Mouse (Mus musculus): ENCODE measurements around the gene Uggt2.
"Not testable (repeated sequence)": the region's sequence is repeated elsewhere in the genome, so short reads cannot be mapped to it uniquely, and the experiment has no call there.

Gene Uggt2

GRCm38 (mm10) chr14:119027675-119028253 is 71.5 kb downstream of the Uggt2 start:
- DNase-seq, result no peak

DNA sequence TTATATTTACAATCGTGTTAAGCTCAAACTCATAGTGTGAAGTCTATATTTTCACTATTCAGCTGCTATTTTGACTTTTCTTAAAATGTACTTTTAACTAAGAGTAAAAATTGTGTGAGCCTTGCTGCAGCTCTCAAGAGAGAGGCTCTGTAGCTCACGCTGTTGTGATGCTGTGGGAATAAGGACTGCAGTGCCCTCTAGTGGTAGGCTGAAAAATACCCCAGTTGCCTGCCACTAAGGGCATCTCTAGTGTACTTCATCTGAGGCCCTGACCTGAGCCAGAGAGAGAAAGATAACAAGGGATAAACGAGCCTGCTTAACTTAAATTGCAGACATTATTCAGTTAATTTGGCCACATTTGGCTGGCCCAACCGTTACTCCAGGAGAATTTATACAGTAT is 72.1 kb downstream of the Uggt2 start:
- DNase-seq, result peak; percentile 28

GRCm38 (mm10) chr14:119025889-119026288 is 73.3 kb downstream of the Uggt2 start:
- DNase-seq, result peak; percentile 40

DNA sequence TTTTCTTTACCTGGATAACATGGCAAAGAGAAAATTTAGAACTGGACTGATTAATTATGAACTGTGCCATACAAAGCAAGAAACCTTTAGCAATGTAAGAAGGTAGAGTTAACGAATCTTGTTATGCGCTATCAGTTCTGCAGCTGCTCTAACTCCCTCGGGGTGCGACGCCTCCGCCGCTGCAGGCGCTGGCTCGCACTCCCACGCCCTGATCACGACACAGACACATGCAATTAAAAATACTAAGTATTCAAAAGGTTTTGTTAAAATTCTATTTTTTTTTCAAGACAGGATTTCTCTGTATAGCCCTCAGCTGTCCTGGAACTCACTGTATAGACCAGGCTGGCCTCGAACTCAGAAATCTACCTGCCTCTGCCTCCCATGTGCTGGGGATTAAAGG is 85.7 kb downstream of the Uggt2 start:
- no peak for DNase-seq

- DNase-seq, result peak; percentile 73
These were observed 86.4 kb downstream of the Uggt2 start for GRCm38 (mm10) chr14:119012607-119013431.

DNA sequence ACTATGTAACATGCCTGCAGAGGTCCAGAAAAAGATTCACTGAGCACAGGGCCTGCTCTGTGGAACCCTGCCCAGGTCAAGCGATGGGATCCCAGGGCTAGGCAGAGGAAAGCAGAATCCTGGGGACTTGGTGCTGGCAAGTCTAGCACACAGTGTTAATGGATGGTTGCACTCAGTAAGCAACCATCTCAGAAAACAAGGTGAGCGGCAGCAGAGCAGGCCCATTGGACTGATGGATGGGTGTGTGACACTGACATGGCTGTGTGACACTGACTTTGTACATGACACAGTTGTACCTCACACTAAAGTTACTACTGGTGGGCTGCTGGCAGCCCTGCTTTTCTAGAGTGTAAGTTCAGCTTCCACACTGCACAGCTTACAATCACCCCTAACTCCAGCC is 89.7 kb downstream of the Uggt2 start:
- no peak for DNase-seq

DNA sequence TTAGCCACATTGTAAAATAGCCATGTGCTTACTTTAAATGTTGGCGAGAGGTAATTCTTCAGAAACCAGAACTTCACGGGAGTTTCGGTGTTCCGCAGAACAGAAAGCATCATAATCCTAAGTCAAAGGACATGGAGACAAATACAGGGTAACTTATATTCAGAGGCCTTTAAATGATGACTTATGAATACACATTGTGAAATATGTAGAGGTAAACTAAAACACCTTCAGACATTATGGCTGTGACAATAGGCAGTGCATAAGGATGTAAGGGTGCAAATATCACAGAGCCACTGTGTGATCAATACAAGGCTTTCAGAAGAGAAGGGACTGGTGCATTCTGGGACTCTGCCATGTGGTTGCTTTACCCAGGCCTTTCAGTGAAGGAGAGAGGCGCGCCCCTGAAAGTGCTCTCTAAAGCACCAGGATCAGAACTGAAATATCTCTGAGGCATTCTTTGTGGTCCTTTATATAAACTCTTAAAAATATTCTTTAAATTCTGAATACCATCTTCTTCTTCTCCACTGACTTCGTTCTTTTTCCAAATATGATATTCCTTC is 91.1 kb downstream of the Uggt2 start:
- no peak for DNase-seq

- peak; percentile 90 for DNase-seq
These were observed 91.9 kb downstream of the Uggt2 start for GRCm38 (mm10) chr14:119007103-119007951.

- DNase-seq, result no peak
These were observed 92.7 kb downstream of the Uggt2 start for GRCm38 (mm10) chr14:119006441-119007102.

GRCm38 (mm10) chr14:119005834-119006233 is 93.4 kb downstream of the Uggt2 start:
- DNase-seq, result no peak

GRCm38 (mm10) chr14:119003320-119003719 is 95.9 kb downstream of the Uggt2 start:
- DNase-seq, result no peak

DNA sequence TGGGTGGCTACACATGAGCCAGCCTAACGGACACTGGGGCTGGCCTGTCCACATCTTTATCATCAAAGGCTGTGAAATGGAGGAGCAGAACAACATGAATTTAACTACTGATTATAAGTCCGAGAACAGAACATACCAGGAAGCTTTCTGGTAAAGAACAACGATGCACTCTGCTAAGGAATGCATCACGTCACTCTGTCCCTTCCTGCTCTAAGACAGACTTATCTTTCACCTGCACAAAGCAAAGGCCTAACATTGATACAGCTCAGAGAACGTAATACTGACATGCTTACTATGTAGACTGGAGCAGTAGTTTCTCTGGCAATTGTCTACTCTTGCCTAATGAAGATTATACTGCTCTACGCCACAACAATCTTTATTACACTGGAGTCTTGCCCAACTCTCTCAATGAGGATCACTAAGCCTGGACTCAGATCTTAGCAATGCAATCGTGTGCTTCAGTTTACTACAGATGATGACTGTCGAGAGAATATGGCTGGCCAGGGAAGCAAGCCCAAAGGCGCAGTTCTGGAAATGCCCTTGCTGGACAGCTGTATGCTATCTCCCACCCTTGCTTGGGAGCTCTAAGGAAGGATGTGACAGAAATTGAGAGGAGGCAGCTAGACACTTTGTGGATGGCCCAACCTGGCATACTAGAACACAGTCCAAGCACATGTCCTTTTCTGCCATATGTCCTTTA is 103.9 kb downstream of the Uggt2 start:
- DNase-seq, result no peak

- DNase-seq, result no peak
These were observed 111.4 kb downstream of the Uggt2 start for GRCm38 (mm10) chr14:118987523-118988496.

GRCm38 (mm10) chr14:118986653-118987522 is 112.3 kb downstream of the Uggt2 start:
- peak; percentile 75 for DNase-seq

- no peak for DNase-seq
These were observed 115.1 kb downstream of the Uggt2 start for GRCm38 (mm10) chr14:118984161-118984560.

GRCm38 (mm10) chr14:118983396-118983795 is 115.8 kb downstream of the Uggt2 start:
- DNase-seq, result no peak

DNA sequence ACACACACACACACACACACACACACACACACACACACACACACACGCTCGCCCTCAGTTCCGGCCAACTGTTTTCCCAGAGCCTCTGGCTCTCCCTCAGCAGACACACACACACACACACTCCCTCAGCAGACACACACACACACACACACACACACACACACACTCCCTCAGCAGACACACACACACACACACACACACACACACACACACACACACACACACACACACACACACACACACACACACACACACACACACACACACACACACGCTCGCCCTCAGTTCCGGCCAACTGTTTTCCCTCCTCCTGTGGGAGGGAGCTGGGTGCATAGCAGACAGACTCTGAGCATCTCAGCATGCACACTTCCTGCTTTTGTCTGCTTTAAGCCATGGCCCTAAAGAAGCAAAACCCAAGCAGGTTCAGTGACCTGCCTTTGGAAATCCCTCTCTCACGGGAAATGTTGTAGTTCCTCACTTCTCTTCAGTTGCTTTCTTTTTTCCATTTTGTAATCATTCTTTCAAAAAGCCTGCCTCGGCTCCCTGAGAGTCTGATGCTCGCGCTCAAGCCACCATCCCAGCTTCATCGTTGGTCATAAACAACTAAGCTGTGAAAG is 116.7 kb downstream of the Uggt2 start:
- DNase-seq, result not testable (repeated sequence)

- not testable (repeated sequence) for DNase-seq
These were observed 117.4 kb downstream of the Uggt2 start for GRCm38 (mm10) chr14:118981711-118982428.

DNA sequence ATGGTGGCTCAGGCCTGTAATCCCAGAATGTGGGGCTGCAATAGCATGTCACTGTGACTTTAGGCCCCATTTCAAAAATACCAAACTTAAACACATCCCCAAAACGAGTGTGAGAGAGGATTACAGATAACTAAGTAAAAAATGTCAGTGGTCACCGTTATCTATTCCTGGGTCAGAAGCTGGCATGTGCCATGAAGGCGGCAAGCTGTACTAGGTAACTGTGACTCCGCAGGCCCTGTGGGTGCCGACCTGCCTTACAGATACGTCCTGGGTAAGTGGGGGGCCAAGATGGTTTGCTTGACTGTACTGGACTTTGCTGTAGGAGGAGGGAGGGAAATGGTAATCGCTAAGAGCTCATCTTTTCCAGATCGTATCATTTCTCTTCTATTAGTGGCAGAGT is 118.3 kb downstream of the Uggt2 start:
- DNase-seq, result no peak

Data from right cerebral cortex, postnatal 4 days (tissue).